Mouse (Mus musculus) heart, embryonic 15.5 days (tissue): ENCODE measurements around the gene Utrn. TPM values are rescaled to one million over a fixed set of nuclear protein-coding genes. Genes with fewer than 3 reads are reported as not detected.

ENCODE experiments used
- ATAC-seq: fragments of 200-750 bp; cut with Nextera tagmentation; replicated peaks from 2 replicates; pipeline ENCODE4 v1.8.0; 2017; ENCODE audit warnings: low read depth, moderate TSS enrichment; ENCODE audit not compliant: insufficient number of reproducible peaks, insufficient read depth, low FRiP score
- H3K27ac ChIP-seq: fragments of 300-500 bp; sonication (generic); 2 replicates; pipeline ENCODE4 v1.5.1; 2015; ENCODE audit warnings: mild to moderate bottlenecking, inconsistent platforms
- H3K27me3 ChIP-seq: fragments of 300-500 bp; sonication (generic); 2 replicates; pipeline ENCODE4 v1.6.1; 2015; ENCODE audit warnings: inconsistent platforms
- H3K36me3 ChIP-seq: fragments of 300-500 bp; sonication (generic); 2 replicates; pipeline ENCODE4 v1.6.1; 2015; ENCODE audit warnings: mild to moderate bottlenecking, inconsistent platforms
- H3K4me1 ChIP-seq: fragments of 300-500 bp; sonication (generic); replicated peaks from 2 replicates; pipeline ENCODE4 v1.6.1; 2015; ENCODE audit warnings: inconsistent platforms
- H3K4me2 ChIP-seq: fragments of 300-500 bp; sonication (generic); 2 replicates; pipeline ENCODE4 v1.6.1; 2015; ENCODE audit warnings: inconsistent platforms, mild to moderate bottlenecking, moderate library complexity
- H3K4me3 ChIP-seq: fragments of 300-500 bp; sonication (generic); 2 replicates; pipeline ENCODE4 v1.5.1; 2015; ENCODE audit warnings: mild to moderate bottlenecking, inconsistent platforms
- H3K9ac ChIP-seq: fragments of 300-500 bp; sonication (generic); 2 replicates; pipeline ENCODE4 v1.6.1; 2015; ENCODE audit warnings: mild to moderate bottlenecking, inconsistent platforms
- H3K9me3 ChIP-seq: fragments of 300-500 bp; sonication (generic); replicated peaks from 2 replicates; pipeline ENCODE4 v1.6.1; 2016; ENCODE audit warnings: inconsistent platforms
- WGBS: fragments of 180-500 bp; shearing (Covaris S2); methylation state at CpG from one replicate; pipeline ENCODE4 v1.1.7; 2015; ENCODE audit warnings: mixed read lengths; 5-methylcytosine and 5-hydroxymethylcytosine counted together
- polyA plus RNA-seq: library from polyadenylated mRNA; unstranded; fragments of >200 nt; fragmentation: Nextera tagmentation; extraction: Ambion mirVana; gene quantifications from 2 replicates; pipeline ENCODE4 v1.2.1, GENCODE M21; 2015

Gene Utrn
- polyA plus RNA-seq, 1 experiment from 2014 or later = 58.8 TPM

- H3K9me3 ChIP-seq = no peaks in the 10 kb centered on the region
- no peak overlapping the region for H3K4me3 ChIP-seq
- no peak for ATAC-seq
- H3K27me3 ChIP-seq = no peaks in the 10 kb centered on the region
- peaks cover 40% of the 10 kb centered on the region for H3K36me3 ChIP-seq
- 64% methylated on average over 5 of the region's 5 CpGs for WGBS
- peaks cover 13% of the 10 kb centered on the region for H3K4me1 ChIP-seq
- no peak overlapping the region for H3K27ac ChIP-seq
- H3K9ac ChIP-seq = no peak overlapping the region
- no peak overlapping the region for H3K4me2 ChIP-seq
These were observed 140.1 kb downstream of the Utrn start for GRCm38 (mm10) chr10:12729033-12729432.

- Histone ChIP-seq H3K4me2 (no peak overlapping the region), H3K9ac (no peak overlapping the region), H3K36me3 (peaks cover 33% of the 10 kb centered on the region), H3K4me3 (no peak overlapping the region), H3K27ac (no peak overlapping the region), H3K4me1 (peaks cover 13% of the 10 kb centered on the region), H3K27me3 (no peaks in the 10 kb centered on the region), H3K9me3 (no peaks in the 10 kb centered on the region)
- 90% methylated on average over 3 of the region's 3 CpGs for WGBS
- no peak for ATAC-seq
These were observed 141.3 kb downstream of the Utrn start for GRCm38 (mm10) chr10:12727881-12728280.

GRCm38 (mm10) chr10:12726041-12726608, 143.0 kb downstream of the Utrn start:
- no peak overlapping the region for H3K4me3 ChIP-seq
- no peak overlapping the region for H3K4me2 ChIP-seq
- no peak for ATAC-seq
- 73% methylated on average over 13 of the region's 13 CpGs for WGBS
- no peak overlapping the region for H3K27ac ChIP-seq
- H3K9ac ChIP-seq = no peak overlapping the region
- no peaks in the 10 kb centered on the region for H3K27me3 ChIP-seq
- H3K9me3 ChIP-seq = no peaks in the 10 kb centered on the region
- H3K4me1 ChIP-seq = peaks cover 19% of the 10 kb centered on the region
- peaks cover 30% of the 10 kb centered on the region for H3K36me3 ChIP-seq

DNA sequence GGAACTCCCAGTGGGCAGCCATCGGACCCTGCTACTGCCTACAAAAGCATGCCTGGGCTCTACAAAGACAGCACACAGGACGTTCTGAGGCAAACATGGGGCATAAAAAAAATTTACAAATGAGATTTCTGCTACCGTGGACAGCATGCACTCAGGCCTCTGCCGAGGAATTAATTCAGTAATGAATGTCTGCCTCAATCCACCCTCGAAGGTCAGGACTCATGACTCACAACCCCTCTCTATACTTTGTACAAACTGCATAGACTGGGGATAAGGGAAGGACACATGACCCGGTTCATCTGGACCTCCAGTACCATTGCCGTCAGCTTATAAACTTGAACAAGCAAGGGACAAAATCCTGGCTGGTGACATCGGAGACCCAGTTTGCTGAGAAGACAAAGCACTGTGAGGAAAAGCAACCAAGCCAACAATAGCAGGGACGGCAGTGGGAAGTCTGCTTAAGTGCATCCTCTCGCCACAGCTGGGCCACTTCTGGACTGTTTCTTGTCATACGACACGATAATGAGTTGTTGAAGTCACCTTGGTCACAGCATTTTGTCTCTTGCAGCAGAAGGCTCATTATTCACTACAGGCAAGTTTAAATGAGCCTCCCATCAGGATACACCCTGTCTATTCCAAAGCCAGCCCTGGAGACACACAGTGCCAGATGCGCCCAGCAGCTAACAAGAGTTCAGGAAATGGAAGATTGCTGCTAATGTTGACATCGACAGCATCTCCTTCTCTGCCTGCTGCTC, 144.7 kb downstream of the Utrn start:
- Histone ChIP-seq H3K4me3 (no peak overlapping the region), H3K9me3 (no peaks in the 10 kb centered on the region), H3K4me1 (peaks cover 19% of the 10 kb centered on the region), H3K27me3 (no peaks in the 10 kb centered on the region), H3K36me3 (peaks cover 40% of the 10 kb centered on the region), H3K9ac (no peak overlapping the region), H3K27ac (peak overlapping the region; percentile 40; the same call in 1 of the 2 replicates), H3K4me2 (no peak overlapping the region)
- WGBS = 46% methylated on average over 14 of the region's 14 CpGs
- no peak for ATAC-seq

GRCm38 (mm10) chr10:12723269-12723668, 145.9 kb downstream of the Utrn start:
- WGBS = 63% methylated on average over 3 of the region's 3 CpGs
- peaks cover 19% of the 10 kb centered on the region for H3K4me1 ChIP-seq
- no peak overlapping the region for H3K9ac ChIP-seq
- no peak overlapping the region for H3K4me3 ChIP-seq
- H3K27me3 ChIP-seq = no peaks in the 10 kb centered on the region
- peaks cover 43% of the 10 kb centered on the region for H3K36me3 ChIP-seq
- H3K4me2 ChIP-seq = no peak overlapping the region
- no peaks in the 10 kb centered on the region for H3K9me3 ChIP-seq
- H3K27ac ChIP-seq = no peak overlapping the region
- no peak for ATAC-seq

- ATAC-seq = no peak
- Histone ChIP-seq H3K27me3 (no peaks in the 10 kb centered on the region), H3K4me1 (peaks cover 19% of the 10 kb centered on the region), H3K9me3 (no peaks in the 10 kb centered on the region), H3K4me2 (no peak overlapping the region), H3K9ac (no peak overlapping the region), H3K4me3 (no peak overlapping the region), H3K27ac (0 out of 2 replicates have a peak overlapping the region, but pooled peaks have one; percentile 46), H3K36me3 (peaks cover 38% of the 10 kb centered on the region)
- WGBS = 74% methylated on average over 2 of the region's 2 CpGs
These were observed 147.1 kb downstream of the Utrn start for GRCm38 (mm10) chr10:12722111-12722510.

DNA sequence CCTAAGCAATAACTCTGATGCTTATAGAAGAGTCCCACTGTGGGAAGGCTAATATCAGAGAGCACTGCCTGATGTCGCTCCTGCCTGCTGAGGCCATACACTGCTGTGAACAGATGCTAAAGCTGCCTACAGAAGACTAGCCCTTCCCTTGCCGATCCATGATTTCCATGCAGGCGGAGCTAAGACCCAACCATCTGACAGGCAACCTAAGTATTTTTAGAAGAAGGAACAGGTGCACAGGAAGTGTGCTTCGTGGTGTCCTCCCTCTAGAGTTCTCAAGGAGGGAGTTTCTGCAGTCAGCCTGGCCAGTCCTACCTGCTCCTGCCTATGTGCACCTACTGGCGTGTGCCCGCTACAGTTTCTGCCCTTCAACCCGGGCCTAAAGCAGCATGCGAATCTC, 150.8 kb downstream of the Utrn start:
- H3K4me3 ChIP-seq = no peak overlapping the region
- H3K9me3 ChIP-seq = no peaks in the 10 kb centered on the region
- no peak overlapping the region for H3K27ac ChIP-seq
- no peaks in the 10 kb centered on the region for H3K27me3 ChIP-seq
- WGBS = 87% methylated on average over 8 of the region's 8 CpGs
- peaks cover 49% of the 10 kb centered on the region for H3K36me3 ChIP-seq
- H3K4me1 ChIP-seq = peaks cover 6% of the 10 kb centered on the region
- H3K4me2 ChIP-seq = no peak overlapping the region
- no peak for ATAC-seq
- no peak overlapping the region for H3K9ac ChIP-seq

DNA sequence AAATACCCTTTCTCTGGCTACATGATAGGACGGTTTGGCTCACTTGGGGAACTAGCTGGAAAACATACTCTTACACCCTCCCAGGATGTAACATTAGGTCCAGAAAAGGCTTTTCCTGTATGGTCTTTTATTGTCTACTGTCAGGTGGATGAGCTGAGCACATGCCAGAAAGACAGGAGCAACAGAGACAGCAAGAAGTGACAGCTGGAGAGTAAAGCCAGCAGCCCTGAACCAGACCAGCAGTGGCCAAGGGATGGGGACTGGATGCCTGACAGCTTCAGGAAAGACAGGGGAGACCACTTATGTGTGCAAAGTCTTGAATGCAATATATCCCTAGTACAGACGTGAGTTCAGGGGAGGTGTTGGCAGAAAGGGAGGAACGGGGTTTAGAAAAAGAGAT, 151.8 kb downstream of the Utrn start:
- 77% methylated on average over 3 of the region's 3 CpGs for WGBS
- Histone ChIP-seq H3K36me3 (peaks cover 58% of the 10 kb centered on the region), H3K9ac (no peak overlapping the region)

GRCm38 (mm10) chr10:12716657-12717327, 152.4 kb downstream of the Utrn start:
- Histone ChIP-seq H3K9me3 (no peaks in the 10 kb centered on the region), H3K4me1 (0 out of 2 replicates have a peak, but pooled peaks cover 2% of the 10 kb centered on the region), H3K27me3 (no peaks in the 10 kb centered on the region), H3K4me2 (no peak overlapping the region), H3K4me3 (no peak overlapping the region), H3K36me3 (peaks cover 60% of the 10 kb centered on the region), H3K27ac (no peak overlapping the region), H3K9ac (no peak overlapping the region)
- no peak for ATAC-seq
- 79% methylated on average over 5 of the region's 5 CpGs for WGBS

More for the DNA sequence above, 151.8 kb downstream of the Utrn start:
- peaks cover 6% of the 10 kb centered on the region for H3K4me1 ChIP-seq
- H3K27ac ChIP-seq = no peak overlapping the region
- no peak for ATAC-seq
- no peaks in the 10 kb centered on the region for H3K27me3 ChIP-seq
- no peak overlapping the region for H3K4me3 ChIP-seq
- H3K4me2 ChIP-seq = no peak overlapping the region
- no peaks in the 10 kb centered on the region for H3K9me3 ChIP-seq

DNA sequence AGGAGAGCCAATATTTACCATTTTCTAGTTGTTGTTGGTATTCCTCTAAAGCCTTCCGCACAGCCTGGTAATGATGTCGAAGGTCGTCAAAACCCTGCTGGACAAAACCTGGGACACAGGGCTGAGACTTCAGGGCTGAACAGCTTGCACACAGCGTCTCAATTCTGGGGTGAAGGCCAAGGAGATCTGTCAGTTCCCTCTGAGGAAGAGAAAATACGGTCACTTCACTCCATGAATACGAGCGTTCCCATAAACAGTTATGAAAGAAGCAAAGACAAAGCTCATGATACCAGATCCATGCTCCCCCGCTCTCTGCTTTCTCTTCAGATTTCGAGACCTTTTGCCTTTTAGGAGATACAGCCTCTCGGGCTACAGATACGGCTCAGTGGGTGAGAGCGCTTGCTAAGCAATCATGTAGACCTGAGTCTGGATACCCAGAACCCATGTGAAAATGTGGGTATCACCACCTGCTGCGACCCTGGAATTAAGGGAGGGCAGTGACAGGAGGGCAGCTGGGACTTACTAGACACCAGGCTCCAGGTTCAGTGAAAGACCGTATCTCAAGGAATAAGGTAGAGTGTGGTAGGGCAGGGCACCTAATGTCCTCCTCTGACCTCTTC, 155.8 kb downstream of the Utrn start:
- no peaks in the 10 kb centered on the region for H3K4me1 ChIP-seq
- H3K27me3 ChIP-seq = no peaks in the 10 kb centered on the region
- H3K9ac ChIP-seq = no peak overlapping the region
- no peak overlapping the region for H3K4me2 ChIP-seq
- peaks cover 56% of the 10 kb centered on the region for H3K36me3 ChIP-seq
- WGBS = 91% methylated on average over 14 of the region's 14 CpGs
- H3K4me3 ChIP-seq = no peak overlapping the region
- no peak for ATAC-seq
- no peak overlapping the region for H3K27ac ChIP-seq
- H3K9me3 ChIP-seq = no peaks in the 10 kb centered on the region

- H3K4me1 ChIP-seq = no peaks in the 10 kb centered on the region
- 82% methylated on average over 11 of the region's 11 CpGs for WGBS
- no peak overlapping the region for H3K4me2 ChIP-seq
- peaks cover 55% of the 10 kb centered on the region for H3K36me3 ChIP-seq
- H3K9me3 ChIP-seq = no peaks in the 10 kb centered on the region
- H3K9ac ChIP-seq = no peak overlapping the region
- no peak for ATAC-seq
- no peaks in the 10 kb centered on the region for H3K27me3 ChIP-seq
- H3K4me3 ChIP-seq = no peak overlapping the region
- H3K27ac ChIP-seq = no peak overlapping the region
These were observed 157.8 kb downstream of the Utrn start for GRCm38 (mm10) chr10:12711332-12711831.
